Mouse (Mus musculus): ENCODE data around the gene Il5. TPM values are rescaled to one million over a fixed set of nuclear protein-coding genes. Genes with fewer than 3 reads are reported as not detected.

The Il5 gene
- polyA plus RNA-seq, 1 experiment from 2014 or later, result not detected

GRCm38 (mm10) chr11:53731457-53731856, 10.9 kb downstream of the Il5 start:
- 95% methylated on average over 7 of the region's 7 CpGs for WGBS
- no peak overlapping the region for H3K27ac ChIP-seq
- H3K36me3 ChIP-seq, result no peaks in the 10 kb centered on the region
- DNase-seq (ENCODE audit: low spot score), result no peak
- H3K9me3 ChIP-seq (replicated peaks), result no peaks in the 10 kb centered on the region
- H3K4me3 ChIP-seq, result no peak overlapping the region
- no peaks in the 10 kb centered on the region for H3K27me3 ChIP-seq (ENCODE audit: low read depth, poor library complexity, severe bottlenecking)
- H3K4me1 ChIP-seq, result peaks cover 3% of the 10 kb centered on the region; the same call in 1 of the 2 replicates

GRCm38 (mm10) chr11:53732244-53732643, 11.7 kb downstream of the Il5 start:
- 96% methylated on average over 8 of the region's 8 CpGs for WGBS
- Histone ChIP-seq H3K27ac (no peak overlapping the region), H3K27me3 (ENCODE audit: low read depth, poor library complexity, severe bottlenecking) (no peaks in the 10 kb centered on the region), H3K9me3 (replicated peaks) (no peaks in the 10 kb centered on the region), H3K36me3 (no peaks in the 10 kb centered on the region), H3K4me1 (peaks cover 3% of the 10 kb centered on the region; the same call in 1 of the 2 replicates), H3K4me3 (no peak overlapping the region)
- no peak for DNase-seq (ENCODE audit: low spot score)

DNA sequence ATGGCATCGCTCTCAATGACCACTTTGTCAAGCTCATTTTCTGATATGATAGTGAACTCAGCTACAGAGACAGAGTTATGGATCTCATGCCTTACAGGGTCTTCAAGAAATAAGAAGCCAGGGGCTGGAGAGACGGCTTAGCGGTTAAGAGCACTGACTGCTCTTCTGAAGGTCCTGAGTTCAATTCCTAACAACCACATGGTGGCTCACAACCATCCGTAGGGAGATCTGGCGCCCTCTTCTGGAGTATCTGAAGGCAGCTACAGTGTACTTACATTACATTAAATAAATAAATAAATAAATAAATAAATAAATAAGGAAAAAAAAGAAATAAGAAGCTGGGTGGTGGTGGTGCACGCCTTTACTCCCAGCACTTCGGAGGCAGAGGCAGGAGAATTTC, 13.2 kb downstream of the Il5 start:
- Histone ChIP-seq H3K27me3 (ENCODE audit: low read depth, poor library complexity, severe bottlenecking) (no peaks in the 10 kb centered on the region), H3K9me3 (replicated peaks) (no peaks in the 10 kb centered on the region), H3K36me3 (no peaks in the 10 kb centered on the region), H3K4me3 (no peak overlapping the region), H3K4me1 (peaks cover 3% of the 10 kb centered on the region; the same call in 1 of the 2 replicates), H3K27ac (no peak overlapping the region)
- DNase-seq (ENCODE audit: low spot score), result no peak
- 88% methylated on average over 7 of the region's 7 CpGs for WGBS

DNA sequence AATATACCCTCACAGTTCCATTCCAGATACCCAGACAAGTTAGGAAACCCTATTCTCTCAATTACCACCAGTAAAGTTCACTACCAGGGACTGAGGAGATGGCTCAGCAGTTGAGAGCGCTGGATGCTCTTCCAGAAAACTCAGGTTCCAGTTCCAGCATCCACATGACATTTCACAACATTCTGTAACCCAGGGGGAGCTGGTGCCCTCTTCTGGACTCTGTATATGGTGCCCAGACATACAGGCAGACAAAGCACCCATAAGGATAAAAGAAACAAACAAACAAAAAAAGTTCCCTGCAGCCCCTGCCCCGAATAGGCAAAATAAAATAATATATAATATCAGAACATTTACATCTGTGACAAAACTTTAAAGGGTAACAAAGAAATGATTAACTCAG, 13.8 kb downstream of the Il5 start:
- Histone ChIP-seq H3K9me3 (replicated peaks) (no peaks in the 10 kb centered on the region), H3K4me1 (peaks cover 3% of the 10 kb centered on the region; the same call in 1 of the 2 replicates), H3K27ac (no peak overlapping the region), H3K27me3 (ENCODE audit: low read depth, poor library complexity, severe bottlenecking) (no peaks in the 10 kb centered on the region), H3K36me3 (no peaks in the 10 kb centered on the region), H3K4me3 (no peak overlapping the region)
- WGBS, result 86% methylated on average over 2 of the region's 2 CpGs
- DNase-seq (ENCODE audit: low spot score), result no peak

GRCm38 (mm10) chr11:53734970-53735681, 14.5 kb downstream of the Il5 start:
- WGBS, result 71% methylated on average over 18 of the region's 18 CpGs
- no peaks in the 10 kb centered on the region for H3K27me3 ChIP-seq (ENCODE audit: low read depth, poor library complexity, severe bottlenecking)
- no peak for DNase-seq (ENCODE audit: low spot score)
- no peak overlapping the region for H3K27ac ChIP-seq
- H3K36me3 ChIP-seq, result no peaks in the 10 kb centered on the region
- H3K4me3 ChIP-seq, result no peak overlapping the region
- no peaks in the 10 kb centered on the region for H3K9me3 ChIP-seq (replicated peaks)
- H3K4me1 ChIP-seq, result peaks cover 3% of the 10 kb centered on the region; the same call in 1 of the 2 replicates

DNA sequence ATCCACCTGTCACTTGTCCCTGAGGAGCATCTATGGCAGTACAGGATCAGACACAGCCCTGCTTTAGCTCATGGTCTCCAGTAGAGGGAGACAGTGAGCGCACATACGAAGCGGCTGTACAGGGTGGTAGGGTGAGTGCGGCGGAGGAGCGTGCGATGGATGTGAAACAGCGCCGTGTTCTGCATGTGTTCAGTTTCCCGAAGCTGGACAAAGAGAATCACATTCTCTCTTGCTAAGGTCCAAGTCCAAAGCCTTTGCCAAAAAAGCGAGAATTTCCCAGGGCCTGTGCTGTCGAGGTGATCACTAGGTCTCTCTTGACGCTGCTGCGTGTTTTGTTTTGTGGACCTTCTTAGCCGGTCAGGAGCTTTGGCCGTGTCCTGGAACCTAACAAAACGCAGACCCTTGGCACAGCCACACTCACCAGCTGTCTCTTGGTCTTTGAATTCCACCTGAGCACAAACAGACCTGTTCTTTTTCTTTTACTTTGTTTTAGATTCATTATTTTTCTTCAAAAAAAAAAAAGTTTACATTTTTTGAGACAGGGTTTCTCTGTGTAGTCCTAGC, 15.2 kb downstream of the Il5 start:
- 36% methylated on average over 17 of the region's 17 CpGs for WGBS
- Histone ChIP-seq H3K36me3 (no peaks in the 10 kb centered on the region), H3K4me1 (peaks cover 3% of the 10 kb centered on the region; the same call in 1 of the 2 replicates), H3K27ac (peak overlapping the region; percentile 56; the same call in 1 of the 2 replicates), H3K4me3 (peak overlapping the region; percentile 33), H3K27me3 (ENCODE audit: low read depth, poor library complexity, severe bottlenecking) (no peaks in the 10 kb centered on the region), H3K9me3 (replicated peaks) (no peaks in the 10 kb centered on the region)
- peak; percentile 75 for DNase-seq (ENCODE audit: low spot score)

DNA sequence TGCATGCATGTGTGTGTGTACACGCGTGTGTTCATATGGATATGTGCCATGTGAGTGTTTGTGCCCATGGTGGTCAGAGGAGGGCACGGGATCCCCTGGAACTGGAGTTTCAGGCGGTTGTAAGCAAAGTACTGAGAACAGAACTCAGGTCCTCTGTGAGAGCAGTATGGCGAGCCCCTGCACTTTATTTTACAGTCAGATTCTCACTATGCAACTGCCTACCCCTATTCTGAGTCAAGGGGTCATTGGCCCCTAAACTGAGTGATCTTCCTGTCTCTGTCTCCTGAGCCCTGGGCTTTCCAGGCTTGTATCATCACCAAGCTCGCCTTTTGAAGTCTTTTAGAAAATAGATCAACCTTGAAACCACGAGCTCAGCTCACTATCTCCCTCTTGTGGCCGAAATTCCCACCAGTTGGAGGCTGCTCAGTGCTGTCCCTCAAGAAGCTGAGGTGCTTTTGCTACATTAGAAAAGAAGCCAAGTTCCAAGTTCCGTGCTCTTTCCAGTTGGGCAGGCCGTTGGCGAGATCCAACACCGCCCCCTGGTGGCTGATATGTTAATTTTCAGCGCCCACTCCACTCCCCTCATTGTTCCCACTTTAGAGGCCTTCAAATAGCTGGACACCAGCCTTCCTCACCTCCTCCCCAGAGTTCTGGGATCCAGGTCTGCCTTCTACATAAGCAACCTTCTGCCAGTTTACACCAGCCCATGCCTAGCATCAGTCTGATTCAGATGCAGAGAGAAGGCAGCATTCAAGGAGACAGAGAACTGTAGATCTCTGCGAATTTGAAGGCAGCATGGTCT, 16.4 kb downstream of the Il5 start:
- H3K27me3 ChIP-seq (ENCODE audit: low read depth, poor library complexity, severe bottlenecking), result no peaks in the 10 kb centered on the region
- H3K4me1 ChIP-seq, result peaks cover 3% of the 10 kb centered on the region; the same call in 1 of the 2 replicates
- H3K27ac ChIP-seq, result no peak overlapping the region
- 49% methylated on average over 14 of the region's 14 CpGs for WGBS
- peak; percentile 84 for DNase-seq (ENCODE audit: low spot score)
- no peak overlapping the region for H3K4me3 ChIP-seq
- H3K9me3 ChIP-seq (replicated peaks), result no peaks in the 10 kb centered on the region
- no peaks in the 10 kb centered on the region for H3K36me3 ChIP-seq

GRCm38 (mm10) chr11:53737573-53737946, 17.0 kb downstream of the Il5 start:
- WGBS, result 49% methylated on average over 6 of the region's 6 CpGs
- Histone ChIP-seq H3K4me3 (no peak overlapping the region), H3K9me3 (replicated peaks) (no peaks in the 10 kb centered on the region), H3K27ac (no peak overlapping the region), H3K27me3 (ENCODE audit: low read depth, poor library complexity, severe bottlenecking) (no peaks in the 10 kb centered on the region), H3K36me3 (no peaks in the 10 kb centered on the region), H3K4me1 (peaks cover 3% of the 10 kb centered on the region; the same call in 1 of the 2 replicates)
- DNase-seq (ENCODE audit: low spot score), result peak; percentile 50

DNA sequence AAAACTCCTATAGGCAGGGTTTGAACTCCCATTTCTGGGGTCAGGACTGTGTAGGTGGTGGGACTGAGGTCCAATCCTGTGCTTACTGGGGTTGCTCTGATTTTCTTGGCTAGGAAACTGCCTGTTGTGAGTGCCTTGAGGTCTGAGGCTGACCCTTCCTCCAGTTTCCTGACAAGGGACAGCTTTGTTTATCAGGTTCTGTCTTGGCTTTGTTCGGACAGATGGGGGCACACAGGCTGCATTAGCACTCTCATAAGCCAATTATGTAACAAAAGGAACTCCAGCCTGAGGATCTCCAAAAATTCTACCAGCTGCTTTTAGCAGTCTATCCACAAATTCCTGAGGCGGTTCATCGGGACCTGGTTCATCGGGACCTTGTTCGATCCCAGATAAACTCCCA, 21.8 kb downstream of the Il5 start:
- H3K27ac ChIP-seq, result no peak overlapping the region
- H3K27me3 ChIP-seq (ENCODE audit: low read depth, poor library complexity, severe bottlenecking), result no peaks in the 10 kb centered on the region
- H3K4me3 ChIP-seq, result no peak overlapping the region
- no peaks in the 10 kb centered on the region for H3K9me3 ChIP-seq (replicated peaks)
- 42% methylated on average over 5 of the region's 5 CpGs for WGBS
- H3K4me1 ChIP-seq, result no peaks in the 10 kb centered on the region
- no peaks in the 10 kb centered on the region for H3K36me3 ChIP-seq
- no peak for DNase-seq (ENCODE audit: low spot score)

DNA sequence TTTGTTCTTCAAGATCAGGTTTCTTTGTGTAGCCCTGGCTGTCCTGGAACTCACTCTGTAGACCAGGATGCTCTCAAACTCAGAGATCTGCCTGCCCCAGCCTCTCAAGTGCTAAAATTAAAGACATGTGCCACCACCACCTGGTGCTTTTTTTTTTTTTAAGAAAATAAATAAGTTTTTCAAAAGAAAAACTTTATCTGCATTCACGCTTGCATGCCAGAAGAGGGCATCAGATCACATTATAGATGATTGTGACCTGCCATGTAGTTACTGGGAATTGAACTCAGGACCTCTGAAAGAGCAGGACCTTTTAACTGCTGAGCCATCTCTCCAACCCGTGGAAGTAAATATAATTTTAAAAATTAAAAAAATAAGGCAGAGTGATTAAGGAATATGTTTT, 24.7 kb downstream of the Il5 start:
- Histone ChIP-seq H3K27ac (no peak overlapping the region), H3K4me3 (no peak overlapping the region), H3K9me3 (replicated peaks) (no peaks in the 10 kb centered on the region), H3K4me1 (no peaks in the 10 kb centered on the region), H3K36me3 (no peaks in the 10 kb centered on the region), H3K27me3 (ENCODE audit: low read depth, poor library complexity, severe bottlenecking) (no peaks in the 10 kb centered on the region)
- 92% methylated on average over 2 of the region's 2 CpGs for WGBS
- no peak for DNase-seq (ENCODE audit: low spot score)

DNA sequence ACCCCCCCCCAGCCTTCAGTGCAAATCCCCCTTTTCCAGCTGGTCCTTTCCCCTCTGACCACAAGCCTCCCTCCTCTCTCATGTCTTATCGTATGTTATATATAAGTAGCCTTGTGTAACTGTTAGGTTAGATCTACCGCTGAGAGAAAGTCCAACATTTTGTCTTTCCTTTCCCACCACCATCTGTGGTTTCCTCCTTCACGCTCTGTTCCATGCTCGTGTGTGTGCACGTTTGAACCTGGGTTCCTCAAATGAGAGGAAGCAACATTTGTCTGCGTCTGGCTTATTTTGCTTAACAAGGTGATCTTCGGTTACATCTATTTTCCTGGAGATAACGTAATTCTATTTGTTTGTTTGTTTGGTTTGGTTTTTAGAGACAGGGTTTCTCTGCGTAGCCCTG, 27.4 kb downstream of the Il5 start:
- H3K4me3 ChIP-seq, result no peak overlapping the region
- WGBS, result 95% methylated on average over 9 of the region's 9 CpGs
- no peaks in the 10 kb centered on the region for H3K36me3 ChIP-seq
- no peaks in the 10 kb centered on the region for H3K4me1 ChIP-seq
- no peaks in the 10 kb centered on the region for H3K9me3 ChIP-seq (replicated peaks)
- DNase-seq (ENCODE audit: low spot score), result no peak
- H3K27ac ChIP-seq, result no peak overlapping the region
- no peaks in the 10 kb centered on the region for H3K27me3 ChIP-seq (ENCODE audit: low read depth, poor library complexity, severe bottlenecking)

DNA sequence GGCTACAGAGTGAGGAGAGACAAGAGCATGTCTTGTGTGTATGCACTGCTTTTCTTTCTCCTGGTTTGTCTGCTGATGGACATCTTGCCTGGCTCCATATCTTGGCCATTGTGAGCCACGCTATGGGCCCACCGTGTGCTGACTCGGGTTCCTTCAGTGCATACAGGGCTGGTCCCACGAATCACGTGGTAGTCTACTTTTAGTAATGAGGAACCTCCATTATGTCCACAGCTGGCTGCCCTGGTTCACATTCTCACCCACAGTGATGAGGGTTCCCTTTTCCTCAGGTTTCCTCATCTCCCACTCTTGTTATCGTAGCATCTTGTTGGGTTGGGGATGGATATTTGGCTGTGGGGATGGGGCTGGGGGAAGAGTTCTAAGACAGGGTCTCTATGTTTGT, 28.0 kb downstream of the Il5 start:
- no peak for DNase-seq (ENCODE audit: low spot score)
- H3K9me3 ChIP-seq (replicated peaks), result no peaks in the 10 kb centered on the region
- no peak overlapping the region for H3K27ac ChIP-seq
- no peak overlapping the region for H3K4me3 ChIP-seq
- H3K36me3 ChIP-seq, result no peaks in the 10 kb centered on the region
- no peaks in the 10 kb centered on the region for H3K4me1 ChIP-seq
- WGBS, result 93% methylated on average over 6 of the region's 6 CpGs
- H3K27me3 ChIP-seq (ENCODE audit: low read depth, poor library complexity, severe bottlenecking), result no peaks in the 10 kb centered on the region

- 72% methylated on average over 4 of the region's 4 CpGs for WGBS
- no peak overlapping the region for H3K4me3 ChIP-seq
- no peaks in the 10 kb centered on the region for H3K9me3 ChIP-seq (replicated peaks)
- no peaks in the 10 kb centered on the region for H3K4me1 ChIP-seq
- no peaks in the 10 kb centered on the region for H3K36me3 ChIP-seq
- no peaks in the 10 kb centered on the region for H3K27me3 ChIP-seq (ENCODE audit: low read depth, poor library complexity, severe bottlenecking)
- no peak overlapping the region for H3K27ac ChIP-seq
- DNase-seq (ENCODE audit: low spot score), result no peak
These were observed 28.7 kb downstream of the Il5 start for GRCm38 (mm10) chr11:53749306-53749705.
